In the genomic region with DNA sequence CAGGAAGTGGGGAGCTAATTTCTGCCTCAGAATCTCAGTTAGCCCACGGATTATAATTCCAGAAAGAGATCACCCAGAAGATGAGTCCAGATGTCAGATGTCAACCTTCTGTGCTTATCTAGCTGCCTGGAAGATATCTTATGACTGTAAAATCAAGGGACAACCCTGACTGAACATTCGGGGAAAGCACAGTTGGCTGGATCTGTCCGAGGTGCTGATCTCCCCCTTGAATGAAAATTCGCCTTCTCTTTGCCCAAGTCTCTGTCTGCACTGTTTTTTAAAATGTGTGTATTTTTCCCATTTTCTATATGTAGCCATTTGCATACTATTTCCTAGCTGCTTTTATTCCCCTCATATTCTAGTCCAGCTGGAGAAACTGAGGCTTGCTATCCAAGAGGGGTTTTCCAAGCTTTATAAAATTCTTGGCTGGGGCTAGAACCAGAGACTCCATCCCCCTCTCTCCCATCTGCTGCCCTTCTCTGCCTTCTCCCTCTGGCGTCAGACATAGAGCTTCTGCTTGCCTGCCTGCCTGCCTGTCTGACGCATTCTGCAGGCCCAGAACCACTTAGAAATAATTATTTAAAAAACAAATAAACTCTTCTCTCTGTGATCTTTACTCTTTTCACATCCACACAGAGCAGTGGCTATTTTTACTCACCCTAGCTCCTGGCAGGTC, we compare ENCODE assay signal across 11 mouse cellular contexts.
DNase-seq lines count a peak whose midpoint lies in the region; ATAC-seq lines count a peak whose summit lies in the region.
"Had no signal": no experiment of that assay in that cellular context is flagged by ENCODE, and none has a peak within 500 bp of the region (broad histone marks: within the 10 kb centered on the region; RNA-seq: fewer than 3 reads in every experiment).

No protein-coding gene starts in this region.

- no peak for ATAC-seq in CD4-positive, CD25-positive, alpha-beta regulatory T cell, adult 4 months
- ATAC-seq: hindbrain, postnatal 0 days had no signal

- DNase-seq in adrenal gland, postnatal 10 days = peak; percentile 48
- no peak for DNase-seq in adrenal gland, adult 18-20 months (ENCODE audit: low spot score in 2 of 2)
- DNase-seq in layer of hippocampus, adult 11-12 months (ENCODE audit: low spot score) = peak; percentile 63
- no peak for DNase-seq in layer of hippocampus, adult 9-10 months (ENCODE audit: low spot score)
- DNase-seq in embryo, embryonic 10.5 days (ENCODE audit: low spot score) = peak; percentile 65
- peak; percentile 30 to 49 for DNase-seq in left cerebral cortex, postnatal 14 days (ENCODE audit: low spot score in 2 of 2)
- DNase-seq in spleen, postnatal 36 days (ENCODE audit: low spot score in 2 of 2) = no peak
- DNase-seq: gastrocnemius, postnatal 10 days; liver, embryonic 13.5 days had no signal

- intact Hi-C loops in left cerebral cortex, postnatal 14 days (cut with DNase I) = no loop called here

Comparison
In these comparisons a context has a peak if more than half of its experiments do, and no peak if none do; other contexts are left out.
1. DNase-seq: peak in adrenal gland, postnatal 10 days (single experiment), layer of hippocampus, adult 11-12 months (single experiment), embryo, embryonic 10.5 days (single experiment) and left cerebral cortex, postnatal 14 days (2 of 2); none in adrenal gland, adult 18-20 months (0 of 2), layer of hippocampus, adult 9-10 months (single experiment) and spleen, postnatal 36 days (0 of 2).